Mouse (Mus musculus) adrenal gland, postnatal 10 days (tissue): ENCODE data around the gene Map3k14. TPM values are rescaled to one million over a fixed set of nuclear protein-coding genes. Genes with fewer than 3 reads are reported as not detected.
"Not testable (repeated sequence)": the region's sequence is repeated elsewhere in the genome, so short reads cannot be mapped to it uniquely, and the experiment has no call there.

Experiments used
- DNase-seq: peaks from one replicate; pipeline ENCODE4 v3.0.0; 2021; ENCODE audit warnings: mixed read lengths
- long read RNA-seq, 2 experiments: library from polyadenylated mRNA; stranded (forward); transcript quantifications; one replicate each; pipeline ENCODE4 v2.0.0; 2021
- total RNA-seq, 2 experiments: library from RNA; stranded (reverse); gene quantifications; 2 replicates each; pipeline ENCODE4 v1.2.3; 2021

The Map3k14 gene
- 1 to 10 TPM; 5.2 to 6.9 TPM for total RNA-seq
- long read RNA-seq, experiment 1, full-length matches to known transcripts, result 1 of 3 reads
- long read RNA-seq, experiment 1, partial matches to known transcripts, result 2 of 3 reads
- long read RNA-seq, experiment 1, other reads (novel, unspliced or antisense), result 0 of 3 reads
- long read RNA-seq, experiment 2, full-length matches to known transcripts, result 2 of 4 reads
- long read RNA-seq, experiment 2, partial matches to known transcripts, result 2 of 4 reads
- long read RNA-seq, experiment 2, other reads (novel, unspliced or antisense), result 0 of 4 reads

GRCm38 (mm10) chr11:103267346-103268219 is at the start of gene Map3k14:
Gene Map3k14 (minus strand): TSS chr11:103267472.
- peak; percentile 100 for DNase-seq

DNA sequence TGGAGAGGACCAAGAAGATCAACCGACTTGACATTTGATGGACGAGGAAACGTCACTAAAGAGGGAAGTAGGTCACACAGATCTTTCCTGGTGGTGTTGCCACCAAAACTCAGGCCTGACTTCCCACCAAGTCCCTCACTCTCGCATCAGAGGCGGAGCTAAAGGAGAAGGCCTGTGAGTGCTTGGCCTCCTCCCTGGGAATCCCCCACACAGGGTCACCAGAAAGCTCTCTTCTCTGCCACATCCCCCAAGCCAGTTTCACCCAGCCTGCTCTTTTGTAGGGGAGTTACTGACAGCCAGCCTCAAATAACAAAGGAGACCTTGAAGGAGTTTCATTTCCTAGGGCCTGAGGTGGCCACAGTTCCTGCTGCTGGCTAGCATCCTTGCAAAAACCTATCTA is 48.1 kb upstream of the Map3k14 start:
- no peak for DNase-seq

- no peak for DNase-seq
Observed at GRCm38 (mm10) chr11:103314736-103315374, 47.6 kb upstream of the Map3k14 start.

GRCm38 (mm10) chr11:103313542-103313941 is 46.3 kb upstream of the Map3k14 start:
- DNase-seq, result no peak

DNA sequence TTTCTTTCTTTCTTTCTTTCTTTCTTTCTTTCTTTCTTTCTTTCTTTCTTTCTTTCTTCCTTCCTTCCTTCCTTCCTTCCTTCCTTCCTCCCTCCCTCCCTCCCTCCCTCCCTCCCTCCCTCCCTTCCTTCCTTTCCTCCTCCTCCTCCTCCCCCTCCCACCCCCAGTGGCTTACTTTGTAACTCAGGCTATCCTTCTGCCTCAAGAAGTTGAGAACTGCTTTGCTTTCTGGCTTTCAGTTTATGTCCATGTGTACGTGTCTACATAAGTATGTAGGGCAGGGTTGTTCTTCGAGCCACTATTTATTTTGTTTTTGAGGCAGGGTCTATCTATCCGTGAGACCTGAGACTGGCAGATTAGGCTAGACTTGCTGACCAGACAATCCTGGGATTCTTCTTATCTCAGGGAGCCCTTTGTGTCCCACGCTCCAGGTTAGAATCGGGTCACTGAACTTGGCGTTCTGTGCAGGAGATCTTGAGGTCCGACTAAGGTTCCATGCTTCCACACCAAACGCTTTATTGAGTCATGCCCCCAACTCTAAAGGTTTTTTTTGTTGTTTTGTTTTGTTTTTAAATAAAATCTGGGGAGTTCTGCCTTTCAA is 45.5 kb upstream of the Map3k14 start:
- no peak for DNase-seq

GRCm38 (mm10) chr11:103311960-103312611 is 44.8 kb upstream of the Map3k14 start:
- peak; percentile 83 for DNase-seq

- no peak for DNase-seq
Observed at GRCm38 (mm10) chr11:103309956-103310574, 42.8 kb upstream of the Map3k14 start.

DNA sequence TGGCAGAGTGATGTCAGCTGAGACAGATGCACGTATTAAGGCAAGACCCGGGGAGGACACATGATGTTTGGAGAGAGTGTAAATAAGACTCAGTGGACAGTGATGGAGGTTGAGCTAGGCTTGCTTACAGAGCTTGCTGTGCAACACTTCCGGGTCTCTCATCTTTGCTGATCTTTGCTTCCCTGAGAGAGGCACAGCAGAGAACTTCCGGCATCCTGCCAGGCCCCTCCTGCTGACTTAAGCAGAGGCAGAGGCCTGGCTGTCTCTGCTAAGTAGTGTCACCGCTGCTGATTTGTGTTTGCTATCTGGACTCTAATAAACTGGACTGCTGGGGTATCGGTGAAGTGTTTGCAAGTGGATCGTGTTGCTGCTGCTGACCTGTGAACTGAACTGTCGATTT is 40.6 kb upstream of the Map3k14 start:
- DNase-seq, result peak; percentile 53

DNA sequence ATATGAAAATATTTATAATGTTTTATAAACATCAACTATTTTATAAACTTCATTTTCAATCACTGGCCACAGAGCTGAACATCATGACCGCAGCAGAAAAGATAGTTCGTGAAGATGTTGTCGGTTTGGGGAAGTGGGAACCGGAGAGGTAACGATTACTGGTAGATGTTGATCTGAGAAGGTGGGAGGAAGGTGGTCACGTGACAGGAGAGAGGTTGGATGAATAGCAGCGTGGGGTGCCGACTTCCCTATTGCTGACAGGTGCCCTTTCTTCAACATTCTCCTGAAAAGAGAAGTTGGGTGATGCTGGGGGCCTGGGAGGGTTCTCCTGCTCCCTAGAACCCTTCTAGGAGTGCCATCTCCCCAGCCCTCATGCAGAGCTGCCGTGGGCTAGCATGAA is 37.3 kb upstream of the Map3k14 start:
- no peak for DNase-seq

GRCm38 (mm10) chr11:103294772-103295171 is 27.5 kb upstream of the Map3k14 start:
- no peak for DNase-seq

GRCm38 (mm10) chr11:103294066-103294465 is 26.8 kb upstream of the Map3k14 start:
- DNase-seq, result no peak

- DNase-seq, result no peak
Observed at GRCm38 (mm10) chr11:103292890-103293287, 25.6 kb upstream of the Map3k14 start.

- peak; percentile 46 for DNase-seq
Observed at GRCm38 (mm10) chr11:103292152-103292889, 25.0 kb upstream of the Map3k14 start.

DNA sequence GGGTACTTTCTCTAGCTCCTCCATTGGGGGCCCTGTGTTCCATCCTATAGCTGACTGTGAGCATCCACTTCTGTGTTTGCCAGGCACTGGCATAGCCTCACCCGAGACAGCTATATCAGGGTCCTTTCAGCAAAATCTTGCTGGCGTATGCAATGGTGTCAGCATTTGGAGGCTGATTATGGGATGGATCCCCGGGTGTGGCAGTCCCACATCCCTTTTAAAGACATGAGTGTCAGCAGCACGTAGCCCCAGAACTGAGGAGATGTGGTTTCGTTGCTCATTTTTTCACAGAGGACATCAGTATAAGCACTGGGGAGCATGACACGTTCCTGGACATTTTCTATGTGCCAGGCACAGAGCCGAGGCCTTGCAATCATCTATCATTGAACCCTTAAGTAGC is 23.6 kb upstream of the Map3k14 start:
- not testable (repeated sequence) for DNase-seq

DNA sequence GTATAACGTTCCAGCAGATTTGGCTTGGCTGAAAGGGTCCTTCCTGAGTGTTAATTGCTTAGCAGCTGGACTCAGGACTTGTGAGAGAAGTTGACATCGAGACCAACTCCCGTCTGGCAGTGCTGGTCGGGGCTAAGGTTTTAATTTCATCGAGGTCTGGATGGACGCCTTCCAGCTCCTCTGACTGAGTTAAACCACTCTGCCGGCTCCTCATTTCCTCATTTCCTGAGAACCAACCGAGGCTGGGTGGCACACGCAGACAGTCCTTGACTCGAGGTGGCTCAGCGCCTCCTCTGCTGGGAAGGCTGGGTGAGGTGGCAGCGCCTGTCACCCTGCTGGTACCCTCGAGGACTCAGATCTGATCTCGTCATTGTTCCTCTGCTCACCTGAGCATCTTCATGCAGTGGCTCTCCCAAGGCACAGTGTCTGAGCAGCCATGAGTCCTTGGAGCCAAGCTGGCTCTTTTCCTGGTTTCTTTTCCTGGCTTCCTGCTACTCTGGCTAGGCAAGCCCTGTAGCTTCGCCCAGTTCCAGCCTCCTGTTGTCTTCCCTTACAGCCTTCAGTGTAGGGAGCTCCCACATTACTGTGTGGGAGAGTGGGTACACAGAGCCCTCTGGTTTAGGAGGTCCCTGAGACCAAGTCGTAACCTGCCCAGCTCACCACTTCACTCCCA is 21.2 kb upstream of the Map3k14 start:
- no peak for DNase-seq

GRCm38 (mm10) chr11:103286910-103287309 is 19.6 kb upstream of the Map3k14 start:
- DNase-seq, result no peak

DNA sequence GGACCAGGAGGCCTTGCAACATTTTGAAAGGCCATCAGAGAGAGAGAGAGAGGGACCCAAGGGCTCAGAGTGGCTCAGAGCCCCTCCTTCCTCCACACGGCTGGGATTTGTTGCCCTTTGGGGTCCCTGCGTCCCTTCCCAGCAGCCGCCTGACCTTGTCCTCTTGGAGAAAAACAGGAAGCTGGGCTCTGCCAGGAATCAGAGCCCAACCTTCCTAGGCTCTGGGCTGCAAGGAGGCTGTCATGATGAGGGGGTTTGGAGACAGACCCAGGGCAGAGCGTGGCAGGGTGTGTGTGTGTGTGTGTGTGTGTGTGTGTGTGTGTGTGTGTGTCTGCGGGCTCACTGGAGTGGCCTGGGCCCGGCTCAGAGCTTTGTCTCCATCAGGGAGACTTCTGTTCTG is 18.7 kb upstream of the Map3k14 start:
- DNase-seq, result peak; percentile 55

DNA sequence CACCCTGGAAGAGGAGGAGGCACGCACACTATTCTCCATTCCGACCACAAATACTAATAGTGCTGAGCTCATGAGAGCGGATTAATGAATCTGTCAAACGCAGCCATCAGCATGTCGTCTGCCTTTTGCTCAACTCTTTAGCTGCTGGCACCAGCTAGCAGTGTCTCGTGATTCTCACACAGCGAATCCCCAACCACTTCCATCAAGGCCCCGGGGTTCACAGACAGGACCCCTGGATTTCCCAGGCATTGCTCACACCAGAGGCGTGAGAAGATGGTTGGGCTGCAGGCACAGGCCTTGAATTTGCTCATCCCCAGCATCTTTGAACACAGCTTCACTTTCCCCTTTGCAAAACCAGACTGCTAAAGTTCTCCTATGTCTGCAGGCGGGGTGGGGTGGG is 18.0 kb upstream of the Map3k14 start:
- no peak for DNase-seq

DNA sequence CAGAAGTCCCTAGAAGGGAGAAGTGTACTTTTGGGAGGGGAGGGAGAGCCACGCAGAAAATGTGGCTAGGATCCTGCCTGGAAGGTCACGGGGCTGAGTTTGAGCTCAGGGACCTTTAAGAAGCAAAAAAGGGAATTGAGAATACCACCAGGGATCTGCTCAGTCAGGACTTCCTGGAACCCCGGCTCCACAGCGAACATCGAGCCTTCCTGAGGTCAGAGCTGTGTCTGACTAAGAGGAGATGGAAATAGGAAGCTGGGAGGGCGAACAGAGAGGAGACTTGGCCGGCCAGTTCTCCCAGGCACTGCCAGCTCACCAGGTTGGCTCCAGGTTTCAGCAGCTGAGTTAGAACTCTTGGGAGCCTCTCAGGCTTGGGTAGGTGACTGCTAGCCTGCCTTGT is 14.5 kb upstream of the Map3k14 start:
- DNase-seq, result no peak

DNA sequence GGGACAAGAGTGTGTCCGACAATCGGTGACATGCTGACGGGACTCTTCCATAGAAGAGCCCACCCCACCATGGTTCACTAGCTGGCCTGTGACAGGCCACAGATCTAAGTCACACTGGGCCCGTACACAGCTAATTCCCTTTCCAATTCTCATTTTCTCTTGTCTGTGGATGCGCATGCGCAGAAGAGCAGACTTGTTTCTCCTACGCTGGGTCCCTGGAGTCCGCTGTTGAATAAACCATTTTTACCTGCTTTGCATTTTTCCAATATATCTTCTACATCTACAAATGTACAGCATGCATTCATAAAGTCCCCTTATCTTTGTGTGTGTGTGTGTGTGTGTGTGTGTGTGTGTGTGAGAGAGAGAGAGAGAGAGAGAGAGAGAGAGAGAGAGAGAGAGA is 9.2 kb upstream of the Map3k14 start:
- DNase-seq, result no peak
